ENCODE assay signal across 24 mouse cellular contexts in genomic region chr13:110527681-110528080, GRCm38 (mm10).
"Had no signal": no experiment of that assay in that cellular context is flagged by ENCODE, and none has a peak within 500 bp of the region (broad histone marks: within the 10 kb centered on the region; RNA-seq: fewer than 3 reads in every experiment).

No protein-coding gene starts in this region.

- H3K4me3 ChIP-seq: forebrain, embryonic 15.5 days; hindbrain, embryonic 13.5 days; hindbrain, embryonic 15.5 days; kidney, embryonic 15.5 days; limb, embryonic 13.5 days; limb, embryonic 15.5 days; liver, embryonic 13.5 days; liver, embryonic 15.5 days had no signal

- H3K9me3 ChIP-seq: forebrain, embryonic 15.5 days; hindbrain, embryonic 13.5 days; hindbrain, embryonic 15.5 days; kidney, embryonic 15.5 days; limb, embryonic 13.5 days; limb, embryonic 15.5 days; liver, embryonic 13.5 days; liver, embryonic 15.5 days had no signal

- H3K4me2 ChIP-seq: forebrain, embryonic 15.5 days; hindbrain, embryonic 13.5 days; hindbrain, embryonic 15.5 days; kidney, embryonic 15.5 days; limb, embryonic 13.5 days; limb, embryonic 15.5 days; liver, embryonic 11.5 days; liver, embryonic 13.5 days; liver, embryonic 15.5 days had no signal

- H3K9ac ChIP-seq: forebrain, embryonic 15.5 days; forebrain, postnatal 0 days; hindbrain, embryonic 13.5 days; hindbrain, embryonic 15.5 days; kidney, embryonic 15.5 days; limb, embryonic 13.5 days; limb, embryonic 15.5 days; liver, embryonic 13.5 days; liver, embryonic 15.5 days had no signal

- H3K4me1 ChIP-seq: forebrain, embryonic 15.5 days; hindbrain, embryonic 13.5 days; hindbrain, embryonic 15.5 days; kidney, embryonic 15.5 days; limb, embryonic 13.5 days; limb, embryonic 15.5 days; liver, embryonic 13.5 days; liver, embryonic 15.5 days had no signal

- DNase-seq: forebrain, postnatal 0 days; gastrocnemius, postnatal 14 days; gastrocnemius, postnatal 36 days; kidney, adult 11 months; kidney, adult 2 months; kidney, adult 9 months; kidney, postnatal 14 days; kidney, postnatal 36 days; layer of hippocampus, adult 9-11 months; layer of hippocampus, postnatal 36 days; left cerebral cortex, postnatal 4 days; liver, embryonic 13.5 days; lung, adult 18-20 months had no signal

- H3K27ac ChIP-seq: forebrain, embryonic 15.5 days; hindbrain, embryonic 13.5 days; hindbrain, embryonic 15.5 days; hindbrain, postnatal 0 days; kidney, embryonic 15.5 days; kidney, postnatal 0 days; limb, embryonic 13.5 days; limb, embryonic 15.5 days; liver, embryonic 13.5 days; liver, embryonic 15.5 days had no signal

- H3K27me3 ChIP-seq: forebrain, embryonic 15.5 days; hindbrain, embryonic 13.5 days; hindbrain, embryonic 15.5 days; kidney, embryonic 15.5 days; limb, embryonic 13.5 days; limb, embryonic 15.5 days; liver, embryonic 13.5 days; liver, embryonic 15.5 days had no signal

- H3K36me3 ChIP-seq: forebrain, embryonic 15.5 days; hindbrain, embryonic 13.5 days; hindbrain, embryonic 15.5 days; kidney, embryonic 15.5 days; limb, embryonic 13.5 days; limb, embryonic 15.5 days; liver, embryonic 13.5 days; liver, embryonic 15.5 days had no signal

- ATAC-seq: forebrain, embryonic 15.5 days; forebrain, postnatal 0 days; hindbrain, postnatal 0 days; intestine, embryonic 16.5 days had no signal
